ENCODE assay signal across 11 mouse cellular contexts in genomic region chr15:86066836-86067580, GRCm38 (mm10). TPM values are rescaled to one million over a fixed set of nuclear protein-coding genes. Genes with fewer than 3 reads are reported as not detected.
DNase-seq lines count a peak whose midpoint lies in the region; ATAC-seq and TF ChIP-seq lines count a peak whose summit lies in the region.
"Had no signal": no experiment of that assay in that cellular context is flagged by ENCODE, and none has a peak within 500 bp of the region (broad histone marks: within the 10 kb centered on the region; RNA-seq: fewer than 3 reads in every experiment).

No protein-coding gene starts in this region.

- H3K27me3 ChIP-seq in kidney, postnatal 0 days (ENCODE audit: insufficient read depth, low read length) = no peaks in the 10 kb centered on the region
- no peaks in the 10 kb centered on the region for H3K27me3 ChIP-seq in heart, postnatal 0 days (ENCODE audit: control insufficient read depth, insufficient read depth, low read length)
- H3K27me3 ChIP-seq: hindbrain, embryonic 12.5 days had no signal

- whole genome bisulfite sequencing in kidney, postnatal 0 days = 29% methylated on average over 14 of the region's 14 CpGs
- 32% methylated on average over 14 of the region's 14 CpGs for WGBS in heart, postnatal 0 days

- TF ChIP-seq EP300 in heart, postnatal 0 days (IDR thresholded peaks at IDR 0.05; ENCODE audit: low read depth) = no peak

- H3K4me3 ChIP-seq in kidney, postnatal 0 days (replicated peaks; ENCODE audit: low read depth, low read length) = no peak overlapping the region
- no peak overlapping the region for H3K4me3 ChIP-seq in heart, postnatal 0 days (ENCODE audit: low read depth, low read length)
- H3K4me3 ChIP-seq: hindbrain, embryonic 12.5 days had no signal

- no peak for TF ChIP-seq CTCF in kidney, postnatal 0 days (IDR thresholded peaks at IDR 0.05; ENCODE audit: low read depth)
- TF ChIP-seq CTCF in heart, postnatal 0 days (IDR thresholded peaks at IDR 0.05; ENCODE audit: low read depth) = no peak

- 0 out of 2 replicates have a peak overlapping the region, but pooled peaks have one; percentile 25 for H3K27ac ChIP-seq in kidney, postnatal 0 days
- H3K27ac ChIP-seq in heart, postnatal 0 days (ENCODE audit: low read depth) = peak overlapping the region; percentile 61
- H3K27ac ChIP-seq: hindbrain, embryonic 12.5 days had no signal

- no peaks in the 10 kb centered on the region for H3K36me3 ChIP-seq in kidney, postnatal 0 days (ENCODE audit: insufficient read depth, low read length)
- H3K36me3 ChIP-seq in heart, postnatal 0 days (replicated peaks; ENCODE audit: control insufficient read depth, insufficient read depth, low read length) = no peaks in the 10 kb centered on the region

- no peak for DNase-seq in kidney, postnatal 0 days (ENCODE audit: low spot score)
- DNase-seq in kidney, postnatal 4 days = no peak
- peak; percentile 34 for DNase-seq in thymus, postnatal 14 days
- no peak for DNase-seq in thymus, postnatal 10 days (ENCODE audit: low spot score in 2 of 2)
- DNase-seq in heart, postnatal 0 days (ENCODE audit: low spot score) = no peak
- DNase-seq in telencephalon, adult 2 months (ENCODE audit: low read depth, low spot score) = peak; percentile 60
- DNase-seq in urinary bladder, adult 2 months (ENCODE audit: low spot score) = no peak
- DNase-seq: cerebellum, postnatal 36 days; layer of hippocampus, postnatal 36 days had no signal

- no peaks in the 10 kb centered on the region for H3K9me3 ChIP-seq in kidney, postnatal 0 days (replicated peaks; ENCODE audit: low read length)
- no peaks in the 10 kb centered on the region for H3K9me3 ChIP-seq in heart, postnatal 0 days (replicated peaks; ENCODE audit: control insufficient read depth, low read length)
- H3K9me3 ChIP-seq: hindbrain, embryonic 12.5 days had no signal

- H3K9ac ChIP-seq in kidney, postnatal 0 days (ENCODE audit: low read depth, low read length) = no peak overlapping the region
- H3K9ac ChIP-seq in heart, postnatal 0 days (replicated peaks; ENCODE audit: low read depth, low read length) = no peak overlapping the region
- H3K9ac ChIP-seq: hindbrain, embryonic 12.5 days had no signal

- peak; percentile 15; the same call in 1 of the 2 replicates for ATAC-seq in kidney, postnatal 0 days (replicated peaks; ENCODE audit: low FRiP score, low read depth)
- ATAC-seq in heart, postnatal 0 days (ENCODE audit: insufficient read depth, low read depth) = 0 out of 2 replicates have a peak, but pooled peaks have one; percentile 3

- peaks cover 33% of the 10 kb centered on the region for H3K4me1 ChIP-seq in kidney, postnatal 0 days (replicated peaks; ENCODE audit: insufficient read depth, low read length)
- peaks cover 51% of the 10 kb centered on the region for H3K4me1 ChIP-seq in heart, postnatal 0 days (ENCODE audit: control insufficient read depth, insufficient read depth)

- H3K4me2 ChIP-seq in kidney, postnatal 0 days (ENCODE audit: low read length) = no peak overlapping the region
- 0 out of 2 replicates have a peak overlapping the region, but pooled peaks have one; percentile 1 for H3K4me2 ChIP-seq in heart, postnatal 0 days (ENCODE audit: low read depth, low read length)
- H3K4me2 ChIP-seq: hindbrain, embryonic 12.5 days; midbrain, embryonic 11.5 days had no signal

RNA-seq across cellular contexts. Expression of gene Gramd4, which starts 9.5 kb away (rescaled TPM):
- 13.3 and 13.5 TPM in 2 replicates for polyA plus RNA-seq in kidney, postnatal 0 days (2015; fragmentation: Nextera tagmentation; extraction: Ambion mirVana)
- 31.8 and 35.0 TPM in 2 replicates for total RNA-seq in heart, postnatal 0 days (2014; rRNA removed; ENCODE audit: low replicate concordance)
- polyA plus RNA-seq in heart, postnatal 0 days (2015; fragmentation: Nextera tagmentation; extraction: Ambion mirVana) = 15.4 and 16.2 TPM in 2 replicates
- 13.2 and 17.5 TPM in 2 replicates for polyA plus RNA-seq in urinary bladder, adult 2 months (2012; rRNA removed)

RNA-seq across cellular contexts. Expression of gene Celsr1, which starts 33.4 kb away (rescaled TPM):
- 2.9 TPM in 2 replicates for polyA plus RNA-seq in kidney, postnatal 0 days (2015; fragmentation: Nextera tagmentation; extraction: Ambion mirVana)
- 17.4 and 18.0 TPM in 2 replicates for total RNA-seq in heart, postnatal 0 days (2014; rRNA removed; ENCODE audit: low replicate concordance)
- 0.80 and 0.97 TPM in 2 replicates for polyA plus RNA-seq in heart, postnatal 0 days (2015; fragmentation: Nextera tagmentation; extraction: Ambion mirVana)
- 0.80 and 1.0 TPM in 2 replicates for polyA plus RNA-seq in urinary bladder, adult 2 months (2012; rRNA removed)

Comparison
In these comparisons a context has a peak if more than half of its experiments do, and no peak if none do; other contexts are left out.
1. DNase-seq: peak in thymus, postnatal 14 days (single experiment) and telencephalon, adult 2 months (single experiment); none in kidney, postnatal 0 days (single experiment), kidney, postnatal 4 days (0 of 2), thymus, postnatal 10 days (0 of 2), heart, postnatal 0 days (single experiment) and urinary bladder, adult 2 months (single experiment).